Mouse (Mus musculus): ENCODE measurements at regions not wholly inside any gene's neighbourhood (a gene's known extent, or its start where the extent isn't known, plus 50 kb on each side); places are given as distances from the start of the nearest gene placed in this dataset.
A peak's percentile ranks its signal among the peaks of the same experiment; 100 is the strongest.

DNA sequence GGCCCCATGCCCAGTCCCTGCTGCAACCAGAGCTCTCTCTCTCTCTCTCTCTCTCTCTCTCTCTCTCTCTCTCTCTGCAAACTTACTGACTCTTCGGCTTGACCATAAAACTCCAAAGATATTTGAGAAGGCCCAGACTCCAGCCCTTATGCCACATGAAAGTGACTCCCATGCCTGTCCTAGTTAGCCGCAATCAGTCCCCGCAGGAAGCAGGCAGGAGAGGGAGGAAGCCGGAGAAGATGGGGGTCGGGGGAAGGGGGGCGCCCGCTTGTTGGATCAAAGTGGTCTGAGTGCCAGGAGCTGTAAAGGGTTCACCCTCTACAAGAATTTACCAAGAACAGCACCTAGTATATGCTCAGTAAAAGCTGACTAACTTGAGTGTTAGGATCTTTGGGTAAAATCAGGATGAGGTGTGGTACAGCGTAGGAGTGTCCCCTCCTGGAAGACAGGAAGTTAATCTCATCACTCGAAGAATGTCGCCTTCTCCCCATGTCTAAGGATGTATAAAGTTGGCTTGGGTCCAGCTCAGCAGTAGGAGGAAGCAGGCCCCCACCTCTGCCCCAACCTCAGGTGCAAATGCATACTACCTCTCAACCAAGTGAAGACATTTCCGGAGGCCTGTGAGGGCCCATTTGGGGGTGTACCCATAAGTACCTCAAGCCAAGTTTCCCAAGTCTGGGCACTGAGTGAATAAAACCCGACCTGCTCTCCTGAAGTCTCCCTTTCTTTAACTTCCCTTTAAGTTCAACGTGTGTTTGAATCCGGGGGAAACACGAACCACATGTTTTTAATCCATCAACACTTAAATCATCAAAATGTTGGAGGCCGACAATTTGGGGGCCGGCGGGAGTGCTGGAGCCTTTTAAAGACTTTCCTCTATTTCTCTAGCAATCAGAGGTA lies 254.7 kb downstream of the Bcl11b start:
- peaks cover 20 to 26% of the 10 kb centered on the region in 2 experiments for H3K4me1 ChIP-seq (ENCODE audit: control insufficient read depth in 2 of 2, insufficient read depth in 2 of 2, low read length in 2 of 2)
- H3K4me3 ChIP-seq (ENCODE audit: control insufficient read depth in 1 of 2, insufficient read depth in 1 of 2, low read depth in 1 of 2, low read length in 2 of 2), result no peak overlapping the region
- H3K36me3 ChIP-seq (ENCODE audit: control insufficient read depth, insufficient read depth, low read length), result no peaks in the 10 kb centered on the region
- no peak overlapping the region for H3K9ac ChIP-seq (ENCODE audit: low read length)
- H3K27ac ChIP-seq (replicated peaks in 1 of 2; ENCODE audit: control insufficient read depth in 1 of 2, insufficient read depth in 1 of 2, low read depth in 2 of 2, low read length in 2 of 2), result no peak overlapping the region
- H3K4me2 ChIP-seq (ENCODE audit: low read length), result no peak overlapping the region
- H3K9me3 ChIP-seq (ENCODE audit: control insufficient read depth, low read length), result no peaks in the 10 kb centered on the region
- ATAC-seq (ENCODE audit: insufficient number of reproducible peaks, insufficient read depth, low FRiP score, low read depth), result no peak
- 61% methylated on average over 18 of the region's 18 CpGs for WGBS
- no peaks in the 10 kb centered on the region for H3K27me3 ChIP-seq (ENCODE audit: control insufficient read depth, insufficient read depth, low read length)

DNA sequence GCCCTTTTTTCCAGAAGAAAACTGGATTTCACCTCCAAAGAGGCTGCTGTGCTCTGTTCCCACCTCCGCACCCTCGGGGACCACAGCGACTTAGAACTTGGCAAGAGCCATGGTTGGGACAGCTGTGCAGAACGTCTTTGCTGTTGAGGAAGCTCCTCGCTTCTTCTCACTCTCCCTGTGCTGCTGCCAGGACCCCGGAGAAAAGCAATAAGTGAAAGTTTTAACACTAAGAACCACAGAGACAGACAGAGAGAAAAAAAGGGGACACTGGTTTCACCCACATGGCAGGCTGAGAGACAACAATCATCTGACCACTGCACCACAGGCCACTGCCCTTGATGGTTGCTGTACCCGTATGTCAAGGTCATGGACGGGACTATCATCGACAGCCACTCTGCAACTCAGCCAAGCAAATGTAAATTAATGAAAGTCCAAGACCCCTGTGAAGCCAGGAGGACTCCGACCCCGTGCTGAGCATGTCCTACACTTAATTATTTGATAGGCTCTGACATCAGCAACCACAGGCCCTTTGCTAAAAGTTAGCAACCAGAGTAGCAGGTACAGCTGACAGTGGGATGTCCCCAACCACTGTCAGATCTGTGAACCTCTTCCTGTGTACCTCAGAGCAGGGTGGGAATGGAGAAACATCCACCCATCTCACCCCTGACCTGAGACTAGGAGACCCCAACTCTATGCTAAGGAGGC lies 253.9 kb downstream of the Bcl11b start:
- WGBS, result 67% methylated on average over 11 of the region's 11 CpGs

DNA sequence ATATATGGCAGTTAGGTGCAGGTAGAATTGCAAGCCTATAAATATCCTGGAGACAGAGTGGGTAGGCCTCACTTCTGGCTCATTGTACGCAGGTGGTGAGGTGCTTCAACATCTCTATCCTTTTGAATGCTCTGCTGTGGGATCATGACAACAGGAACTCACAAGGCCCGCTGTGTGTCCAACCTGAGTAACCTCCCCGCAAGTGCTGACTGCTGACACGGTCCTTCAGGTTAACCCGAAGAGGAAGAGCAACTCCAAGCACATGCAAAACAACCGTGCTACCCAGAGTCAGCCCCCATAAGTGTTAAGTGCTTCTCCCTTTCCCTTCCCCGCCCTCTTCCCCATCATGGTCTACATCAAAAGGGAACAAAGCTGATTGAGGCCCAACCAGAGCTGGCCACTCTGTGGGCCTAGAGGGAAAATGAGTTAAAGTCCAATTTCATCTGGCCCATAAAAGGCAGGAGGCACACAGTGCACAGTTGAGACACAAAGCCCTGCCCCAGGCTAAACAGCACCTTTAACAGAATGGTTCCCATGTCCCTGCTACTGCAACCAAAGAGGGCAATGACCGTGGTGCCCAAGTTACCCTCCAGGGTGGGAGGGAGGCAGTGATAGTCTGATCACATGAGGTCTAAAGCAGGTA lies 253.0 kb downstream of the Bcl11b start:
- Histone ChIP-seq H3K36me3 (ENCODE audit: control insufficient read depth, insufficient read depth, low read length) (no peaks in the 10 kb centered on the region), H3K27me3 (ENCODE audit: control insufficient read depth, insufficient read depth, low read length) (0 out of 2 replicates have a peak, but pooled peaks cover 3% of the 10 kb centered on the region), H3K4me3 (ENCODE audit: control insufficient read depth in 1 of 2, insufficient read depth in 1 of 2, low read depth in 1 of 2, low read length in 2 of 2) (no peak overlapping the region), H3K27ac (replicated peaks in 1 of 2; ENCODE audit: control insufficient read depth in 1 of 2, insufficient read depth in 1 of 2, low read depth in 2 of 2, low read length in 2 of 2) (no peak overlapping the region), H3K4me2 (ENCODE audit: low read length) (no peak overlapping the region), H3K9me3 (ENCODE audit: control insufficient read depth, low read length) (no peaks in the 10 kb centered on the region), H3K9ac (ENCODE audit: low read length) (no peak overlapping the region), H3K4me1 (ENCODE audit: control insufficient read depth in 2 of 2, insufficient read depth in 2 of 2, low read length in 2 of 2) (peaks cover 16 to 23% of the 10 kb centered on the region in 2 experiments)
- ATAC-seq (ENCODE audit: insufficient number of reproducible peaks, insufficient read depth, low FRiP score, low read depth), result no peak
- 83% methylated on average over 8 of the region's 8 CpGs for WGBS

More for the DNA sequence above, 253.9 kb downstream of the Bcl11b start:
- peaks cover 19 to 26% of the 10 kb centered on the region in 2 experiments for H3K4me1 ChIP-seq (ENCODE audit: control insufficient read depth in 2 of 2, insufficient read depth in 2 of 2, low read length in 2 of 2)
- no peak overlapping the region for H3K9ac ChIP-seq (ENCODE audit: low read length)
- no peak overlapping the region for H3K27ac ChIP-seq (replicated peaks in 1 of 2; ENCODE audit: control insufficient read depth in 1 of 2, insufficient read depth in 1 of 2, low read depth in 2 of 2, low read length in 2 of 2)
- H3K36me3 ChIP-seq (ENCODE audit: control insufficient read depth, insufficient read depth, low read length), result no peaks in the 10 kb centered on the region
- H3K4me2 ChIP-seq (ENCODE audit: low read length), result no peak overlapping the region
- no peak overlapping the region for H3K4me3 ChIP-seq (ENCODE audit: control insufficient read depth in 1 of 2, insufficient read depth in 1 of 2, low read depth in 1 of 2, low read length in 2 of 2)
- no peak for ATAC-seq (ENCODE audit: insufficient number of reproducible peaks, insufficient read depth, low FRiP score, low read depth)
- H3K9me3 ChIP-seq (ENCODE audit: control insufficient read depth, low read length), result no peaks in the 10 kb centered on the region
- 0 out of 2 replicates have a peak, but pooled peaks cover 3% of the 10 kb centered on the region for H3K27me3 ChIP-seq (ENCODE audit: control insufficient read depth, insufficient read depth, low read length)

DNA sequence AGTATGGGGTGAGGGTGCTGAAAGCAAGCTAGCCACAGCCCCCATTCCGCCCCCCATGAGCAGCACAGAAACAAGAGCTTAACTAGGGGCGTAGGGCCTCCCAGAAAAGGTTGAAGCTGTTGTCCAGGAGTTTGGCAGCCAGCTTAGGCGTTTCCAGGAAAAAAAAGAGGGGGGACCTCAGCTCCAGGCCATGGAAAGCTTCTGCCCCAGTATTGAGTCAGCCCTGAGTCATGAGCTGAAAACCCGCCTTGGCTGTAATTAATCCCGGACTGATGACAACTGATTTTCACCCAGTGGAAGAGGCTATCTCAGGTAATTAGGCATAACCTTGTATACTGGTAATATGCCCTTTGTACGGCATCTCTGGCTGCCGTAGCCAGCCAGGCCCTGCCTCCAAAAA lies 251.3 kb downstream of the Bcl11b start:
- no peak overlapping the region for H3K27ac ChIP-seq (replicated peaks in 1 of 2; ENCODE audit: control insufficient read depth in 1 of 2, insufficient read depth in 1 of 2, low read depth in 2 of 2, low read length in 2 of 2)
- H3K27me3 ChIP-seq (ENCODE audit: control insufficient read depth, insufficient read depth, low read length), result 0 out of 2 replicates have a peak, but pooled peaks cover 3% of the 10 kb centered on the region
- H3K4me2 ChIP-seq (ENCODE audit: low read length), result no peak overlapping the region
- WGBS, result 65% methylated on average over 7 of the region's 7 CpGs
- no peak for ATAC-seq (ENCODE audit: insufficient number of reproducible peaks, insufficient read depth, low FRiP score, low read depth)
- H3K9ac ChIP-seq (ENCODE audit: low read length), result no peak overlapping the region
- no peak overlapping the region for H3K4me3 ChIP-seq (ENCODE audit: control insufficient read depth in 1 of 2, insufficient read depth in 1 of 2, low read depth in 1 of 2, low read length in 2 of 2)
- peaks cover 16 to 23% of the 10 kb centered on the region in 2 experiments for H3K4me1 ChIP-seq (ENCODE audit: control insufficient read depth in 2 of 2, insufficient read depth in 2 of 2, low read length in 2 of 2)
- no peaks in the 10 kb centered on the region for H3K9me3 ChIP-seq (ENCODE audit: control insufficient read depth, low read length)
- no peaks in the 10 kb centered on the region for H3K36me3 ChIP-seq (ENCODE audit: control insufficient read depth, insufficient read depth, low read length)

DNA sequence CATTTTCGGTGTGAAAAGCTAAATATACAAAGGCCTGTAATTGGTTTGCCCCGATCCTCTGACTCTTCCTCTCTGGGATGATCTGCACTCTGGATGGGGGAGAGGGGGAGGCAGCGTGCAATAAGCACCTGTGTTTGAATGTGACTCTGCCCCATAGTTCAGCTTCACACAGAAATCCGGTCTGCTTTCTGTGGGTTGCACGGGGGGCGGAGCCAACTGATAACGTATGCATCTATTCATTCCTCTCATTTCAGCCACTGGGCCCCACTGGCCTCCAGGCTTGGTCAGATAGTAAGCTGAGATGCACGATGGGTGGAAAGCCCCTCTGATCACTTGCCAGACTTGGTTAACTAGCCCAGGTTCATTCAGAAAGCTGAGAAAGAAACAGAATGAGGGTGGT lies 250.8 kb downstream of the Bcl11b start:
- Histone ChIP-seq H3K4me2 (ENCODE audit: low read length) (peak overlapping the region; percentile 29; the same call in 1 of the 2 replicates), H3K9me3 (ENCODE audit: control insufficient read depth, low read length) (no peaks in the 10 kb centered on the region), H3K9ac (ENCODE audit: low read length) (no peak overlapping the region), H3K27me3 (ENCODE audit: control insufficient read depth, insufficient read depth, low read length) (0 out of 2 replicates have a peak, but pooled peaks cover 3% of the 10 kb centered on the region), H3K4me3 (ENCODE audit: control insufficient read depth in 1 of 2, insufficient read depth in 1 of 2, low read depth in 1 of 2, low read length in 2 of 2) (no peak overlapping the region), H3K27ac (replicated peaks in 1 of 2; ENCODE audit: control insufficient read depth in 1 of 2, insufficient read depth in 1 of 2, low read depth in 2 of 2, low read length in 2 of 2) (no peak overlapping the region), H3K4me1 (ENCODE audit: control insufficient read depth in 2 of 2, insufficient read depth in 2 of 2, low read length in 2 of 2) (peaks cover 16 to 23% of the 10 kb centered on the region in 2 experiments), H3K36me3 (ENCODE audit: control insufficient read depth, insufficient read depth, low read length) (no peaks in the 10 kb centered on the region)
- WGBS, result 29% methylated on average over 8 of the region's 8 CpGs
- no peak for ATAC-seq (ENCODE audit: insufficient number of reproducible peaks, insufficient read depth, low FRiP score, low read depth)

DNA sequence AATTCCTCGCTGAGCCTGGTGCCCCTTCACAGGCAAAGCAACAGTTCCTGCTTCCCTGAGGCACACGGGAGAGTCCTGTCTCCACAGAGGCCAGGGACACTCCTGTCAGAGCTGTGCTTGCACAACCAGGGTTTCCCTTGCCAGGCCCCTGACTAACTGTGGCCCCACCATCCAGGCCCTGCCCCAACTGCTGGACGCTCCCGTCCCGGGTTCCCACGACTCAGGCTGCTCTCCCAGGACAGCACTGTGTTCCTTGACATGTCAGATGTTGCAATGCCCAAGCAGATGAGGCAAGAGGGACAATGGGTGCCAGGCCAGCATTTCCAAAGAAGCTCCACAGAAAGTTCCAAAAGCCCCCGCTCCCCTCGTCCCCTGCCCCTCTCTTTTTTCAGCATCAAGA lies 250.4 kb downstream of the Bcl11b start:
- no peaks in the 10 kb centered on the region for H3K36me3 ChIP-seq (ENCODE audit: control insufficient read depth, insufficient read depth, low read length)
- H3K27ac ChIP-seq (replicated peaks in 1 of 2; ENCODE audit: control insufficient read depth in 1 of 2, insufficient read depth in 1 of 2, low read depth in 2 of 2, low read length in 2 of 2), result no peak overlapping the region
- ATAC-seq (ENCODE audit: insufficient number of reproducible peaks, insufficient read depth, low FRiP score, low read depth), result no peak
- no peak overlapping the region for H3K4me2 ChIP-seq (ENCODE audit: low read length)
- 0 out of 2 replicates have a peak, but pooled peaks cover 3% of the 10 kb centered on the region for H3K27me3 ChIP-seq (ENCODE audit: control insufficient read depth, insufficient read depth, low read length)
- no peak overlapping the region for H3K9ac ChIP-seq (ENCODE audit: low read length)
- H3K9me3 ChIP-seq (ENCODE audit: control insufficient read depth, low read length), result no peaks in the 10 kb centered on the region
- H3K4me3 ChIP-seq (ENCODE audit: control insufficient read depth in 1 of 2, insufficient read depth in 1 of 2, low read depth in 1 of 2, low read length in 2 of 2), result no peak overlapping the region
- H3K4me1 ChIP-seq (ENCODE audit: control insufficient read depth in 2 of 2, insufficient read depth in 2 of 2, low read length in 2 of 2), result peaks cover 18 to 25% of the 10 kb centered on the region in 2 experiments
- WGBS, result 55% methylated on average over 8 of the region's 8 CpGs

DNA sequence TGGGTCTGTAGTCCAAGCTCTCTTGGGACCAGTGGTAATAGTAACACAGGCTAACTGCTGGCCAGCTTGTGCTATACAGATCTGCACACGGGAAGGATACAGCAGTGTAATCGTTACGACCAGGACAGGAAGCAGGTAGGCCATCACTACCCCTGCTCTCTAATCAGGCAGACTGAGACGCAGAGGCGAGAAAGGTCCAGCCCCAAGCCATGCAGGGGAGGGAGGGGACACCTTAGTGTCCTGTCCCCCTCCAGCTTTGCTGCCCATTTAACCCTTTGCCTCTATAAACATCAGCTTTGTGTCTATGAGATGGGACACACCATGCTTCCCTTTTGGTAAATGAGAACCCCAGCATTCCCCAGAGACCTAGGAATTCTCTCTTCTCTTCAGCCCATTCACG lies 249.9 kb downstream of the Bcl11b start:
- Histone ChIP-seq H3K27ac (replicated peaks in 1 of 2; ENCODE audit: control insufficient read depth in 1 of 2, insufficient read depth in 1 of 2, low read depth in 2 of 2, low read length in 2 of 2) (no peak overlapping the region), H3K27me3 (ENCODE audit: control insufficient read depth, insufficient read depth, low read length) (0 out of 2 replicates have a peak, but pooled peaks cover 3% of the 10 kb centered on the region), H3K36me3 (ENCODE audit: control insufficient read depth, insufficient read depth, low read length) (no peaks in the 10 kb centered on the region), H3K9me3 (ENCODE audit: control insufficient read depth, low read length) (no peaks in the 10 kb centered on the region), H3K4me3 (ENCODE audit: control insufficient read depth in 1 of 2, insufficient read depth in 1 of 2, low read depth in 1 of 2, low read length in 2 of 2) (no peak overlapping the region), H3K4me1 (ENCODE audit: control insufficient read depth in 2 of 2, insufficient read depth in 2 of 2, low read length in 2 of 2) (peaks cover 16 to 25% of the 10 kb centered on the region in 2 experiments), H3K4me2 (ENCODE audit: low read length) (no peak overlapping the region), H3K9ac (ENCODE audit: low read length) (no peak overlapping the region)
- ATAC-seq (ENCODE audit: insufficient number of reproducible peaks, insufficient read depth, low FRiP score, low read depth), result no peak
- 64% methylated on average over 6 of the region's 6 CpGs for WGBS

All from heart, embryonic 14.5 days (tissue).